Comparison of ENCODE assay signal across 27 mouse cellular contexts in the genomic region with DNA sequence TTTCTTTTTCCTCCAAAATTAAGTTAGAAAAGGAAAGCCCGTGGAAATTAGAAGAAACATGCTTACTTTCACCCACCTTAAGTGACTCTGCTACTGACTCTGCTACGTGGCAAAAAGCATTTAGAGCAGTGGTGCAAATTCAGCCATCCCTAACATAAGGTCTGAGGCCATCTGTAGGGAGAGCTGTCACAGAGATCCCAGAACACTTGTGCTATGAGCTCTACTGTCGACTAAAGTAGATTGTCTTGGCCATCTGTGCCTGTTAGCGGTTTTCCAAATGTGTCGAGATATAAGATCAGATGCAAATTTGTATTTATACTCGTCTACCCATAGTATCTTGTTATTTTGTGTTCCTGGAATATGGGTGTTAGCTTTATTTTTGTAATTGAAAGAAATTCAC. TPM values are rescaled to one million over a fixed set of nuclear protein-coding genes. Genes with fewer than 3 reads are reported as not detected.
DNase-seq lines count a peak whose midpoint lies in the region; ATAC-seq and TF ChIP-seq lines count a peak whose summit lies in the region.
"Had no signal": no experiment of that assay in that cellular context is flagged by ENCODE, and none has a peak within 500 bp of the region (broad histone marks: within the 10 kb centered on the region; RNA-seq: fewer than 3 reads in every experiment).

No protein-coding gene starts in this region.

- H3K9me3 ChIP-seq in forebrain, embryonic 13.5 days (replicated peaks), result no peaks in the 10 kb centered on the region
- no peaks in the 10 kb centered on the region for H3K9me3 ChIP-seq in forebrain, embryonic 10.5 days
- no peaks in the 10 kb centered on the region for H3K9me3 ChIP-seq in kidney, embryonic 15.5 days (replicated peaks)
- no peaks in the 10 kb centered on the region for H3K9me3 ChIP-seq in intestine, postnatal 0 days (ENCODE audit: control insufficient read depth)
- H3K9me3 ChIP-seq: heart, embryonic 12.5 days; hindbrain, embryonic 10.5 days; intestine, embryonic 15.5 days; limb, embryonic 13.5 days; liver, embryonic 12.5 days; neural tube, embryonic 15.5 days had no signal

- no peaks in the 10 kb centered on the region for H3K36me3 ChIP-seq in forebrain, embryonic 13.5 days (ENCODE audit: poor library complexity, severe bottlenecking)
- H3K36me3 ChIP-seq in forebrain, embryonic 10.5 days (replicated peaks), result no peaks in the 10 kb centered on the region
- H3K36me3 ChIP-seq in kidney, embryonic 15.5 days, result no peaks in the 10 kb centered on the region
- no peaks in the 10 kb centered on the region for H3K36me3 ChIP-seq in intestine, postnatal 0 days (ENCODE audit: control insufficient read depth, insufficient read depth)
- H3K36me3 ChIP-seq: heart, embryonic 12.5 days; hindbrain, embryonic 10.5 days; intestine, embryonic 15.5 days; limb, embryonic 13.5 days; liver, embryonic 12.5 days; neural tube, embryonic 15.5 days had no signal

- 65% methylated on average over 6 of the region's 6 CpGs for WGBS in forebrain, embryonic 13.5 days
- whole genome bisulfite sequencing in forebrain, embryonic 10.5 days, result 77% methylated on average over 6 of the region's 6 CpGs
- WGBS in kidney, embryonic 15.5 days, result 25% methylated on average over 6 of the region's 6 CpGs
- 70% methylated on average over 6 of the region's 6 CpGs for WGBS in intestine, postnatal 0 days

- no peak overlapping the region for H3K4me2 ChIP-seq in forebrain, embryonic 13.5 days
- H3K4me2 ChIP-seq in kidney, embryonic 15.5 days, result no peak overlapping the region
- H3K4me2 ChIP-seq in intestine, postnatal 0 days (replicated peaks; ENCODE audit: low read depth), result no peak overlapping the region
- H3K4me2 ChIP-seq: heart, embryonic 12.5 days; intestine, embryonic 15.5 days; limb, embryonic 13.5 days; liver, embryonic 12.5 days; midbrain, embryonic 11.5 days; neural tube, embryonic 15.5 days had no signal

- no peak for TF ChIP-seq CTCF in intestine, postnatal 0 days (IDR thresholded peaks at IDR 0.05; ENCODE audit: low read depth)

- no peak overlapping the region for H3K9ac ChIP-seq in forebrain, embryonic 13.5 days
- no peak overlapping the region for H3K9ac ChIP-seq in kidney, embryonic 15.5 days
- no peak overlapping the region for H3K9ac ChIP-seq in intestine, postnatal 0 days (ENCODE audit: low read depth, low read length)
- H3K9ac ChIP-seq: heart, embryonic 12.5 days; intestine, embryonic 15.5 days; limb, embryonic 13.5 days; liver, embryonic 12.5 days; neural tube, embryonic 15.5 days had no signal

- no peak overlapping the region for H3K4me3 ChIP-seq in forebrain, embryonic 13.5 days
- no peak overlapping the region for H3K4me3 ChIP-seq in forebrain, embryonic 10.5 days
- no peak overlapping the region for H3K4me3 ChIP-seq in kidney, embryonic 15.5 days (replicated peaks)
- no peak overlapping the region for H3K4me3 ChIP-seq in intestine, postnatal 0 days (ENCODE audit: low read depth, low read length)
- H3K4me3 ChIP-seq: heart, embryonic 12.5 days; hindbrain, embryonic 10.5 days; intestine, embryonic 15.5 days; limb, embryonic 13.5 days; liver, embryonic 12.5 days; neural tube, embryonic 15.5 days had no signal

- peaks cover 11% of the 10 kb centered on the region for H3K4me1 ChIP-seq in forebrain, embryonic 13.5 days
- H3K4me1 ChIP-seq in forebrain, embryonic 10.5 days, result peaks cover 36% of the 10 kb centered on the region
- H3K4me1 ChIP-seq in kidney, embryonic 15.5 days, result peaks cover 5% of the 10 kb centered on the region; the same call in 1 of the 2 replicates
- H3K4me1 ChIP-seq in intestine, postnatal 0 days (replicated peaks; ENCODE audit: control insufficient read depth, insufficient read depth, low read length), result no peaks in the 10 kb centered on the region
- H3K4me1 ChIP-seq: heart, embryonic 12.5 days; intestine, embryonic 15.5 days; liver, embryonic 12.5 days; neural tube, embryonic 15.5 days had no signal

- H3K27me3 ChIP-seq in forebrain, embryonic 13.5 days, result no peaks in the 10 kb centered on the region
- H3K27me3 ChIP-seq in forebrain, embryonic 10.5 days (ENCODE audit: poor library complexity, severe bottlenecking), result peaks cover 6% of the 10 kb centered on the region; the same call in 1 of the 2 replicates
- H3K27me3 ChIP-seq in kidney, embryonic 15.5 days, result no peaks in the 10 kb centered on the region
- no peaks in the 10 kb centered on the region for H3K27me3 ChIP-seq in intestine, postnatal 0 days (replicated peaks; ENCODE audit: control insufficient read depth, insufficient read depth, low read length)
- H3K27me3 ChIP-seq: heart, embryonic 12.5 days; intestine, embryonic 15.5 days; limb, embryonic 13.5 days; liver, embryonic 12.5 days; neural tube, embryonic 15.5 days had no signal

- no peak for DNase-seq in forebrain, embryonic 10.5 days (ENCODE audit: extremely low spot score, low spot score)
- DNase-seq in kidney, postnatal 14 days, result no peak
- peak; percentile 25 to 65 for DNase-seq in right cerebral cortex, postnatal 10 days (ENCODE audit: low spot score in 2 of 2)
- no peak for DNase-seq in right cerebral cortex, postnatal 14 days
- DNase-seq in thymus, postnatal 10 days (ENCODE audit: low spot score in 2 of 2), result no peak
- DNase-seq: adrenal gland, postnatal 25 days; cerebellum, adult 11-12 months; cerebellum, postnatal 36 days; gastrocnemius, postnatal 25 days; heart, adult 18-20 months; heart, postnatal 10 days; layer of hippocampus, postnatal 36 days; lung, adult 18-20 months; lung, postnatal 10 days; thymus, postnatal 4 days had no signal

- H3K27ac ChIP-seq in forebrain, embryonic 13.5 days, result no peak overlapping the region
- H3K27ac ChIP-seq in forebrain, embryonic 10.5 days, result no peak overlapping the region
- peak overlapping the region; percentile 76 for H3K27ac ChIP-seq in kidney, embryonic 15.5 days
- no peak overlapping the region for H3K27ac ChIP-seq in intestine, postnatal 0 days (ENCODE audit: low read depth, low read length)
- H3K27ac ChIP-seq: hindbrain, embryonic 10.5 days; intestine, embryonic 15.5 days; kidney, postnatal 0 days; limb, embryonic 13.5 days; liver, embryonic 12.5 days; neural tube, embryonic 15.5 days had no signal

- ATAC-seq in forebrain, embryonic 13.5 days, result peak; percentile 80
- peak; percentile 73 for ATAC-seq in kidney, embryonic 15.5 days (replicated peaks; ENCODE audit: low FRiP score)
- ATAC-seq in intestine, postnatal 0 days, result no peak
- ATAC-seq: hindbrain, embryonic 16.5 days; intestine, embryonic 15.5 days; liver, embryonic 12.5 days had no signal

RNA-seq across cellular contexts. Expression of a gene that starts 52.7 kb away (rescaled TPM):
- 63.1 and 68.5 TPM in 2 replicates for polyA plus RNA-seq in forebrain, embryonic 13.5 days (2015; fragmentation: Nextera tagmentation; extraction: Ambion mirVana)
- polyA plus RNA-seq in forebrain, embryonic 10.5 days (2016; fragmentation: Nextera tagmentation; extraction: Ambion mirVana), result 14.2 and 14.4 TPM in 2 replicates
- polyA plus RNA-seq in kidney, embryonic 15.5 days (2015; fragmentation: Nextera tagmentation; extraction: Ambion mirVana), result 93.0 and 97.8 TPM in 2 replicates
- 6.2 and 8.1 TPM in 2 replicates for polyA plus RNA-seq in intestine, postnatal 0 days (2015; fragmentation: Nextera tagmentation; extraction: Ambion mirVana)

Comparison
In these comparisons a context has a peak if more than half of its experiments do, and no peak if none do; other contexts are left out.
1. DNase-seq: peak in right cerebral cortex, postnatal 10 days (2 of 2); none in forebrain, embryonic 10.5 days (single experiment), kidney, postnatal 14 days (single experiment), right cerebral cortex, postnatal 14 days (single experiment) and thymus, postnatal 10 days (0 of 2).